Mouse (Mus musculus) kidney, postnatal 36 days (tissue): ENCODE results near the gene Ap3b2.

Source experiments
- DNase-seq, 2 experiments: peaks; one replicate each; pipeline ENCODE4 v3.0.0; 2021 to 2022; ENCODE audit warnings: mixed read lengths in 2 of 2

Gene Ap3b2

DNA sequence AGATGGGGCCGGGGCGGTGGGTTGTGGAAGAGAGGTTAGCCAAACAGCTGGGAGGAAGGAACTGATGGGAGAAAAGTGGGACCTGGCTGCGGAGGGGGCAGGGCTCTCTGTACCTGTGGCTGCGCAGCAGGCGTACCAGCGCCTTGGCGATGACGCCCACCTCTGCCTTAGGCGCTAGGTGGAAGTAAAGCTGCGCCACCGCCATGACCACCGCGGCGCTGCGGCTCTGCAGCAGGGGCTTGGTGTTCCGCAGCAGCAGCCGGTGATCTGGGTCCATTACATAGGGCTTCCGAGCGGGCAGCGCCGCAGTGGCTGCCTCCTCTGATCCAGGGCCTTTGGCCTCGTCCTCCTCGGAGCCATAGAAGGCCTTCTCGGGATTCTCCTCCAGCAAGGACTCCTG lies 16.9 kb downstream of the Ap3b2 start:
- no peak for DNase-seq

- no peak for DNase-seq
Observed at GRCm38 (mm10) chr7:81475221-81475620, 18.5 kb downstream of the Ap3b2 start.

- no peak for DNase-seq
Observed at GRCm38 (mm10) chr7:81464906-81465450, 28.7 kb downstream of the Ap3b2 start.

GRCm38 (mm10) chr7:81464116-81464515 lies 29.6 kb downstream of the Ap3b2 start:
- peak in 1 of 2 experiments; percentile 51 for DNase-seq

GRCm38 (mm10) chr7:81462815-81463214 lies 30.9 kb downstream of the Ap3b2 start:
- no peak for DNase-seq

- DNase-seq: peak; percentile 77 to 78
Observed at GRCm38 (mm10) chr7:81455155-81455651, 38.5 kb downstream of the Ap3b2 start, which contains the start of gene Cpeb1. Gene Cpeb1 (minus strand): TSS chr7:81455465.

DNA sequence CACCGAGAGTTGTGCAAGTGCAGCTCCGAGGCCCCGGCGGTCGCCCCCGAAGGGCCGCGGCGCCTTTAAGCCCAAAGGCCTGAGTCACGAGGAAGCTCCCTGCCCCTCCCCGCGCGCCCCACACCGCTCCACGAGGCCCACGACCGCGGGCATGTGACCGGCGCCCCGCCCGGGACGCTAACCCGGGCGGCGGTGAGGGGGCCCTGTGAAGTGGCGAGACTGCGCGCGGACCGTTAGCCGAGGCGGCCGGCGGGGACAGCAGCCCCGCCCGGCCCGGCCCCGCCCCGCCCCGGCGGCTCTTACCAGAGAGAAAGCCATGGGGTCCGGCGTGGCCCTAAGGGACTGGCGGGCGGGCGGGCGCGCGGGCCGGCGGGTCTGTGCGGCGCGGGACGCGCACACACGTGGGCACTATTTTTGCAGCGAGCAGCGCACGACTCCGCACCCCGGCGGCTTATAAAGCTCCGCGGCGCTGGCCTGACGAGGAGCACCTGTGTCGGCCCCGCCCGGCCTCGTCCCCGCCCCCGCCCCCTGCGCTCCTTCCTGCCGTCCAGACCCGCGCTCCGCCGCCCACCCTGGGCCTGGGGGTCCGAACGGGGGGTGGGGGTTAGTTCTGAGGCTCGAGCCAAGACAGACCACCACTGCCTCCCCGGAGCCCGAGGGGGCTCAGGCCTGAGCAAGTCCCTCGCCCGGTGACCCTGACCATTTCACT lies 39.2 kb downstream of the Ap3b2 start:
- DNase-seq: peak; percentile 55 to 72

GRCm38 (mm10) chr7:81453443-81454274 lies 40.1 kb downstream of the Ap3b2 start:
- peak; percentile 55 to 58 for DNase-seq

DNA sequence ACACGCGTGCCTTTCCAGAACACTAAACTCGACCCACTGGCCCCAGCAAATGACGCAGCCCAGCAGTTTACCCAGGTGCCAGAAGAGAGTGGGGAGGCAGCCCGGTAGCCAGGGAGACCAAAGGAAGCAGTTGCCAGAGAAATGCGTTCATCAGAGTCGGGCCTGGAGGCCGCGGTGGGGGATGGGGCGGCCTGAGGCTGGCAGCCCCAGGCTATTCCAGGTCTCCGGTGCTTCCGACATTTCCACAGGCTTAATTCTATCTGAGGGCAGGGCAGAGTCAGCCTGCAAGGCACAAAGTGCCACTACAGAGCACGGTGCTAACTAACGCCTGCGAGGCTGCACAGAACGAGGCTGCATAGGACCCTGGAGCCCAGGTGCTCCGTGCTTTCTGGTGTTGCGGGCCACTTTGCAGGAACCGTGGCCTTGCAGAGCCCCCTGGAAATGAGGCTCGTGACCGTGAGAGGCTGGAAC lies 40.7 kb downstream of the Ap3b2 start:
- peak; percentile 31 to 54 for DNase-seq
